Mouse (Mus musculus) liver, adult 2 months (tissue): ENCODE measurements around the gene Zfp618.

Experiments
- CTCF ChIP-seq: fragments of 200-500 bp; IDR thresholded peaks from 2 replicates; pipeline ENCODE4 v1.5.1; 2011; ENCODE audit warnings: low read depth, low read length, control low read depth
- POLR2A ChIP-seq: fragments of 200-500 bp; IDR thresholded peaks from 2 replicates; pipeline ENCODE4 v1.6.1; 2011; ENCODE audit warnings: low read length, control low read depth; ENCODE audit not compliant: insufficient read depth; ENCODE audit errors: extremely low read depth

GRCm38 (mm10) chr4:63155596-63155995 lies 190.2 kb downstream of the Zfp618 start:
- TF ChIP-seq CTCF (no peak), POLR2A (no peak)
